Mouse (Mus musculus) ES-E14 (cell line): ENCODE measurements around the gene Nek7.

Experiments
- CHD2 ChIP-seq: IDR thresholded peaks from 2 replicates; pipeline ENCODE4 v1.6.1; 2014; ENCODE audit warnings: mild to moderate bottlenecking, low read depth, low read length, inconsistent platforms
- HCFC1 ChIP-seq: IDR thresholded peaks from 2 replicates; pipeline ENCODE4 v1.6.1; 2012; ENCODE audit warnings: low read length, inconsistent platforms, borderline replicate concordance; ENCODE audit not compliant: insufficient read depth
- ZNF384 ChIP-seq: IDR thresholded peaks from 2 replicates; pipeline ENCODE4 v1.6.1; 2012; ENCODE audit warnings: low read depth, low read length, inconsistent platforms

DNA sequence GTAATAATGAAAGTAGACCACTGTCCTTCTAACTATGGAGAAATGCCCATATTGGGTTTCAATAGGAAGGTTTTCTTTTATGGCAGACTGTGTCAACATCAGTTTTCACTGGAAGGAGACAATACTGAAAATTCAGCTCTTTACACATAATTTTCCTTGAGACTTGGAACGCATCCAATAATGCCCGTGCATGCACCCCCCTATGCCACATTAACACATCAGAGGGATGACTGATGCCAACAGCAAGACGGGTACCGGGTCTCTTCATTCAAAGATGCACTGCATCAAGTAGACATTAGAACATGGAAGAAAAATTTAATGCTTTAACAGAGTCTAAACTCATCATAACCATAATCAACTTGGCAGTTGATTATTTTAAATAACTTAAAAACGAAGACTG, 101.7 kb downstream of the Nek7 start:
- TF ChIP-seq ZNF384 (no peak), CHD2 (no peak), HCFC1 (no peak)
